Mouse (Mus musculus) monocyte, adult 5-6 weeks (primary cell): ENCODE data around the gene Amdhd2. TPM values are rescaled to one million over a fixed set of nuclear protein-coding genes. Genes with fewer than 3 reads are reported as not detected.
A peak's percentile ranks its signal among the peaks of the same experiment; 100 is the strongest.

Experiments
- ATAC-seq: fragments of 153-309, 156-312 bp; replicated peaks from 2 replicates; pipeline ENCODE4 v1.8.0; 2017; ENCODE audit warnings: mild to moderate bottlenecking; ENCODE audit not compliant: low TSS enrichment, insufficient number of reproducible peaks, severe bottlenecking, poor library complexity, low FRiP score
- total RNA-seq: library from RNA; stranded (forward); fragments of 200-1000, 200-491, 200-594 nt; gene quantifications from 3 replicates; pipeline ENCODE4 v1.2.3, GENCODE M21; 2017

The Amdhd2 gene
- total RNA-seq, 1 experiment from 2014 or later = 6.5 TPM

- no peak for ATAC-seq
Measured at GRCm38 (mm10) chr17:24201092-24201491, 37.5 kb upstream of the Amdhd2 start.

GRCm38 (mm10) chr17:24199741-24200140 lies 36.2 kb upstream of the Amdhd2 start:
- no peak for ATAC-seq

DNA sequence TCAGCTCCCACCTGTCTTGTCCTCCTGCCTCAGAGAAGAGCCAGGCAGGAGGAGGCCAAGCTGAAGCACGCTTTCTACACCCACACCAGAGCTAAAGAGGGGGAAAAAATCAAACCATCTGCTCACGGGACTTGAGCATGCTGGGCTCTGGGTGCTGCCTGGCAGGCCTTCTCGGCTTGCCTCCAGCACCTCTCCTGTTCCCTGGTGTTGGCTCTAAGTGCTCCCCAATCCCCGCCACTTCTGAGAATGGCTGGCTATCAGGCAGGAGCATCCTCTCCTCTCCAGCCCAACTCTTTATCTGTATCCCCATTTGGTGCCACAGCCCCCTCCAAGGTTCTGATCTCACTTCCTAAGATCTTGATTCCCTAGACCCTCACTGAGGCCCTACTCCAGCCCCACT lies 35.7 kb upstream of the Amdhd2 start:
- ATAC-seq = no peak

DNA sequence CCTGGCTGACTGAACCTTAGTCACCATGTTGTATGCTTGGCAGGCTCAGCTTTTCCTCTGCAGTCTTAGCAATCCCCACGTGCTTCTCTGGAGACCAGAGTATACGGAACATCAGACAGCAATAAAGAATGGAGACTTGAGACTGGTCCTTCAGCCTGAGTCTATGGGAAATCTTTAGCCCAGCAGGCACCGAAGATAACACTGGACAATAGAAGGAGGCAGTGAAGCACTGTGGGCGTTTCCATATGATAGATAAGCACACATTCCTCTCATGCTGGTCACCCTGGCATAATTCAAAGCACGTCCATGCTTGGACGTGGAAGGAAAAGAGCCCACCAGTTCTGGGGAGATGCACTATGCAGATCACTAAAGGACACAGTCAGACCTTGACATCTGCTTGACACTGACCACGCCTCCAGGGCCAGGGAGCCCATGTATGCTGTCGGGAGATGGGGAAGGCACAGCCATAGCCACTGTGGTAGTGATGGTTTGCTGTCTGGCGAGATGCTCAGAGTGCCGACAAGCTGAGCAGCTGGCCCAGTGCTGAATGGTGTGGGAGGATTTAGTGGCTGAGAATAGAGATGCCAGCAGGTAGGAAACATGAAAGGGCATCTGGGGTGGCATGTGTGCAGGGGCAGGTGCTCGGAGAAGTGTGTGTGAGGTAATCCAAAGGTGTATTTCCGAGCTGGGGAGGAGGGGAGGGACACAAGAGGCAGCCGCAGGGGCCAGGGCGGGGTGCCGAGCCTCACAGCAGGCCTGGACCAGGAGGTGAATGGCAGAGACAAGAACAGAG lies 33.7 kb upstream of the Amdhd2 start:
- no peak for ATAC-seq

GRCm38 (mm10) chr17:24195349-24195748 lies 31.8 kb upstream of the Amdhd2 start:
- ATAC-seq = no peak

GRCm38 (mm10) chr17:24193769-24194168 lies 30.2 kb upstream of the Amdhd2 start:
- ATAC-seq = no peak

- no peak for ATAC-seq
Measured at GRCm38 (mm10) chr17:24193268-24193667, 29.7 kb upstream of the Amdhd2 start.

DNA sequence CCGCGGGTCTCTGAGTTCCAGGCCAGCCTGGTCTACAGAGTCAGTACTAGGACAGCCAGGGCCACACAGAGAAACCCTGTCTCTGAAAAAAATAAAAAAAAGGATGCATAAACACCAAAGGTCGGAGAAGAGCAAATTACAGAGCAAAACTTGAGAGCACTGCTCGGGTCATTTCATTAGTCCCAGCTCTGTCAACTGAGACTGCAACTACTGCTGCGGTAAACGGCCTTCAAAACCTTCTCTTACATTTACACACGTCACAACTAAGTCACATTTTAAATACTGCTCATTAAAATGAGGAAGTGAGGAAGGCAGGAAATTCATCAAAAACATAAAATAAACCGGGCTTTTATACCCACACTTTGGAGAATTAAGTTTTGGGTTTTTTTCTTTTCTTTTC lies 29.3 kb upstream of the Amdhd2 start:
- no peak for ATAC-seq

DNA sequence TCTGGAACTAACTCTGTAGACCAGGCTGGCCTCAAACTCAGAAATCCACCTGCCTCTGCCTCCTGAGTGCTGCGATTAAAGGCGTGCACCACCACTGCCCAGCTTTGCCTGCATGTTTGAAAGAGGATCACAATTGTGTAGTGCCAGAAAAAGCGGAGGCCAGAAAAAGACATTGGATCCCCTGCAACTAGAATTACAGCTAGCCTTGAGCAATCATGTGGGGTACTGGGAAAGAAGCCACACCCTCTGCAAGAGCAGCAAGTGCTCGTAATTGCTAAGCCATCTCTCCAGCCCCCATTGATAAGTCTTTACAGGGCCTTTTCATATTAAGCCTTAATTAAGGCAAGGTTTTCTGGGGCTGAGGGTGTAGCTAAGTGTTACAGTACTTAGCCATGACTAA lies 27.9 kb upstream of the Amdhd2 start:
- ATAC-seq = no peak

DNA sequence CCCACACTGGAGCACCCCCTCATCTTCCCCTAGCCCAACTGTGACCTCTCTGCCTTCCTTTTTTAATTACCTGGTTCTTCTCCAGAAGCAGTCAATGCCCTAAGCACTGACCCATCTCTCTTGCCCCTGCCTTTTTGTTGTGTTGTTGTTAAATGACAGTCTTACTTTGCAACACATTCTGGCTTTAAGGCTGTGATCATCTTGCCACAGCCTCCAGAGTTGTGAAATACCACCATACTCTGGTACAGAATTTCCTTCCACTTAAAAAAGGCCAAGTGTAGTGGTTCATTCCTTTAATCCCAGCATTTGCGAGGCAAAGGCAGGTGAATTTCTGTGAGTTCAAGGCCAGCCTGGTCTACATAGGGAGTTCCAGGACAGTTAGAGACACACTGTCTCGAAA lies 27.4 kb upstream of the Amdhd2 start:
- no peak for ATAC-seq

DNA sequence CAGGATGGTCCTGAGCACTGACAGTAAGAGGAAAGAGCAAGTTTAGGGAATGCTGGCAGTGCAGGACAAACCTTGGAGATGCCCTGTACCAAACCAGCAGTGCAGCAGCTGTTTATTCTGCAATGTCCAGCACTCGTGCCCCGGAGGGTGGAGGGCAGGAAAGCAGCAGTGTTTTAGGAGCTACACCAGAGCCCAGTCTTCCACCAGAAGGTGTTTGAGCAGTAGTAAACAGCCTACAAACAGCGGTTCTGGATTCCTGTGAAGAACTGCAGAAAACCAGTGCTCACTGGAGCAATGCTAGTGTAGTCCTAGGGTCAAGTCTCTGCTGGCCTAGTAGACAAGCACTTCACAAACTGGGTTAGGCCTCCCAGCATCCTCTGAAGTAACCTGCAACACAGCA lies 10.7 kb upstream of the Amdhd2 start:
- ATAC-seq = no peak

- ATAC-seq = no peak
Measured at GRCm38 (mm10) chr17:24173423-24173822, 9.9 kb upstream of the Amdhd2 start.

GRCm38 (mm10) chr17:24171738-24172137 lies 8.2 kb upstream of the Amdhd2 start:
- peak; percentile 38 for ATAC-seq

GRCm38 (mm10) chr17:24170729-24171128 lies 7.2 kb upstream of the Amdhd2 start:
- peak; percentile 48 for ATAC-seq

GRCm38 (mm10) chr17:24170125-24170524 lies 6.6 kb upstream of the Amdhd2 start:
- no peak for ATAC-seq

DNA sequence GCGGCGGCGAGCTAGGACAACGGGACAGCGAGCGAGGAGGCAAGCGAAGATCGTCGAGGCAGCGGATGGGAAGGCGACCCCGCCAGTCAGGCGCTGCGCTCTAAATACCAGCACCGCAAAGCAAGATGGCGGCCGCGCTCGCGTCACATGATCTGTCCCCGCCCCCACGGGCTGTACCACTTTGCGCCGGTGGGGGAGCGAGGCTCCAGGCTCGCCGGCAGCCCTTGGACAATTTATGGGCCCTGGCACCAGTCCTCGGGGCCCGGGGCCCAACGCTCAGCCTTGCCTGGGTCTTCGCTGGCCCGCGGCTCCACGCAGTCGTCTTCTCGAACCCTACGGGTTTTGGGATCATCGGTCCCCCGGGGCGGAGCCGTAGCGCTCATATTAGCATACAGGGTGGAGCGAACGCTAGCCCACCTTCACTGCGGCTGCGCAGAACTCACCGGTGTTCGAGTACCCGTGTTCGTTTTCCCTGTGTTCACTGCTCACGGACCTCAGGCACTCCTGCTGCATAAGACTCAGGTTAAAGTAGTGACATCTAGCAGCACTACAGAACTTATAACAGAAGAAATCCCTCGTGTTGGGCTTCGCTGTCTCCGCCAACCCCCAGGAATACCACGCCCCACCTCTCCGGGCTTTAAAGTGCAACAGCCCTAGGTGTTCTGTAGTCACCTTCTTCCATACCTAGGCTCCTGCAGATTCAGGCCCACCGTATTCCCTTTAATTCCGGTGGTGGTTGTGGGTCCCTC lies 5.9 kb upstream of the Amdhd2 start, which contains the start of gene Atp6v0c:
TSS of gene Atp6v0c (minus strand) at position 386 of the 749 bp plus-strand sequence.
- peak; percentile 49 for ATAC-seq

DNA sequence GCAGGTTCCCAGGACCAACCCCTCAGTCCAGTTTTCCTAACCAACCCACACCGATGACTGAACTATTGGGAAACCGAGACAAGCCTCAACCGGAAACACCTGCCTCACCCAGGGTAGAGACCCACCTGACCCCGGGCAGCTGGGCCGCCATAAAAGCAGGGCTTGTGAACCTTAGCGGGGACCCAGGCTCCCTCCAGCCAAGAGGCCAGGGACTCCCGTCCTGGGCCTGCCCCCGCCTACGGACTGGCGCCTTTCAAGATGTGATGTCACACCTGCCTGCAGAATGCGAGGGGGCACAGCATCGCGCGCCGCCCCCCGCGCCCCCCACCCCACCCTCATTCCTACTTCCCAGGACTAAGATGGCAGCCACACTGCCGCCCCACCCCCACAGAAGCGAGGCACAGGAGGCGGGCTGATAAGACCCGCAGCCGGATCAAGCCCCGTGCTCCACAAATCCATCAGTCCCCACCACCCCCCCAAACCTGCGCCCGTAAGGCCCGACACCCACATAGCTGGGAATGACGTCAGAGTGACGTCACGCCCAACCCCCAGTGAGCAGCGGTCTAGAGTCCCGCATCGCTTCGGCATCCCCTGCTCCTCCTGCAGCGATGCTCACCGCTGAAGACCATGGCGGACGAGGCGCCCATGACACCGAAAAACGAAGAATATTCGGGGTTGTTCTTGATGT lies 5.2 kb upstream of the Amdhd2 start:
- ATAC-seq = 0 out of 2 replicates have a peak, but pooled peaks have one; percentile 5

GRCm38 (mm10) chr17:24167891-24168505 lies 4.4 kb upstream of the Amdhd2 start:
- ATAC-seq = no peak

GRCm38 (mm10) chr17:24167120-24167519 lies 3.6 kb upstream of the Amdhd2 start:
- ATAC-seq = no peak
